Mouse (Mus musculus): Measurements from ENCODE around the gene Gal3st2c. TPM values are rescaled to one million over a fixed set of nuclear protein-coding genes. Genes with fewer than 3 reads are reported as not detected.
"Not testable (repeated sequence)": the region's sequence is repeated elsewhere in the genome, so short reads cannot be mapped to it uniquely, and the experiment has no call there.

Gal3st2c gene
- total and polyA plus RNA-seq, 3 experiments, result under 0.01 to 0.06 TPM; not detected in 1

- H3K79me2 ChIP-seq (ENCODE audit: control insufficient read depth, insufficient read depth, low read length, poor library complexity); H3K9me3 ChIP-seq (replicated peaks; ENCODE audit: insufficient read depth, low read length); H3K27ac ChIP-seq (ENCODE audit: control insufficient read depth, low read depth, low read length); H3K27me3 ChIP-seq (ENCODE audit: control insufficient read depth in 1 of 2, insufficient read depth in 2 of 2, low read length in 2 of 2); H3K4me3 ChIP-seq (ENCODE audit: control insufficient read depth in 1 of 2, insufficient read depth in 1 of 2, low read depth in 2 of 2, low read length in 2 of 2); H3K9ac ChIP-seq (ENCODE audit: control insufficient read depth, low read depth, low read length, poor library complexity, severe bottlenecking): not testable (repeated sequence)
- Histone ChIP-seq H3K4me1 (ENCODE audit: control insufficient read depth in 1 of 2, insufficient read depth in 2 of 2, low read length in 2 of 2) (peaks cover 12 to 32% of the 10 kb centered on the region in 2 experiments), H3K36me3 (ENCODE audit: control insufficient read depth in 1 of 2, insufficient read depth in 2 of 2, low read length in 2 of 2) (peaks cover 0 to 14% of the 10 kb centered on the region in 2 experiments; a peak in 2 of 4 replicates)
- DNase-seq (ENCODE audit: low read depth, low spot score), result peak; percentile 44
- TF ChIP-seq EP300 (IDR thresholded peaks at IDR 0.05; ENCODE audit: low read depth in 1 of 2, low read length in 2 of 2) (peak; percentile 19 to 39; a peak in 2 of 4 replicates), TCF12 (IDR thresholded peaks at IDR 0.05; ENCODE audit: low read depth, low read length) (peak; percentile 15; the same call in 1 of the 2 replicates), TAL1 (IDR thresholded peaks at IDR 0.05; ENCODE audit: low read length) (0 out of 2 replicates have a peak, but pooled peaks have one; percentile 4), GATA1 (IDR thresholded peaks at IDR 0.05; ENCODE audit: low read depth, low read length) (0 out of 2 replicates have a peak, but pooled peaks have one; percentile 2)
These were observed 759 bp downstream of the Gal3st2c start for GRCm38 (mm10) chr1:93991068-93991467.

GRCm38 (mm10) chr1:93991491-93991890, 1.2 kb downstream of the Gal3st2c start:
- not testable (repeated sequence) for DNase-seq (ENCODE audit: low read depth, low spot score); H3K79me2 ChIP-seq (ENCODE audit: control insufficient read depth, insufficient read depth, low read length, poor library complexity); H3K9me3 ChIP-seq (replicated peaks; ENCODE audit: insufficient read depth, low read length); H3K27ac ChIP-seq (ENCODE audit: control insufficient read depth, low read depth, low read length); H3K4me3 ChIP-seq (ENCODE audit: control insufficient read depth in 1 of 2, insufficient read depth in 1 of 2, low read depth in 2 of 2, low read length in 2 of 2); H3K9ac ChIP-seq (ENCODE audit: control insufficient read depth, low read depth, low read length, poor library complexity, severe bottlenecking); H3K27me3 ChIP-seq (ENCODE audit: control insufficient read depth in 1 of 2, insufficient read depth in 2 of 2, low read length in 2 of 2); H3K36me3 ChIP-seq (ENCODE audit: control insufficient read depth in 1 of 2, insufficient read depth in 2 of 2, low read length in 2 of 2)
- H3K4me1 ChIP-seq (ENCODE audit: control insufficient read depth in 1 of 2, insufficient read depth in 2 of 2, low read length in 2 of 2), result peaks cover 10 to 27% of the 10 kb centered on the region in 2 experiments

DNA sequence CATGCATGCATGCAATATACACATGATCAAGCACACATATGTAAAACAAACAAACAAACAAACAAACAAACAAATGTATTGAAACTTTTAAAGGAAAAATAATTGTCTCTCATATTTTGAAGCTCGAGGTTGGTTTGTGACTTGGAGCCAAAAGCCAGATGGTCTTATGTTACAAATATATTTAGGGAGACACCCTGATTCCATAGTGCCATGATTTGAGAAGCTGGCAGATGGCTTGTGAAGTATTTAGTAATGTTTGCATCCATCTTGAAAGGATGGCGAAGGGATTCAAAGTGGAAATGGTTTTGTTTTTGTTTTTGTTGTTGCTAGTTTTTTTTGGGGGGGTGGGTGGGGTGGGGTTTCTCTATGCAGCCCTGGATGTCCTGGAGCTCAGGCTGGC, 10.7 kb downstream of the Gal3st2c start:
- no peak overlapping the region for H3K9ac ChIP-seq (ENCODE audit: control insufficient read depth, low read depth, low read length, poor library complexity, severe bottlenecking)
- H3K27ac ChIP-seq (ENCODE audit: control insufficient read depth, low read depth, low read length), result no peak overlapping the region
- TF ChIP-seq MAZ (IDR thresholded peaks at IDR 0.05; ENCODE audit: low read depth, low read length) (no peak), TCF12 (IDR thresholded peaks at IDR 0.05; ENCODE audit: low read depth, low read length) (no peak), CTCF (IDR thresholded peaks at IDR 0.05 in 2 of 3, conservative IDR thresholded peaks at IDR 0.05 in 1 of 3; ENCODE audit: control insufficient read depth in 1 of 3, insufficient read depth in 1 of 3, low read depth in 2 of 3, low read length in 3 of 3, poor library complexity in 1 of 3, severe bottlenecking in 1 of 3) (no peak), KAT2A (conservative IDR thresholded peaks at IDR 0.05; ENCODE audit: low read depth, low read length) (no peak), BHLHE40 (IDR thresholded peaks at IDR 0.05; ENCODE audit: borderline replicate concordance, low read depth, low read length) (no peak), NELFE (IDR thresholded peaks at IDR 0.05; ENCODE audit: low read depth, low read length) (no peak), ZKSCAN1 (IDR thresholded peaks at IDR 0.05; ENCODE audit: low read depth, low read length) (no peak), RAD21 (IDR thresholded peaks at IDR 0.05; ENCODE audit: low read depth, low read length) (no peak), ZNF384 (IDR thresholded peaks at IDR 0.05; ENCODE audit: low read depth, low read length) (no peak), JUND (IDR thresholded peaks at IDR 0.05; ENCODE audit: low read depth, low read length) (no peak), GATA1 (IDR thresholded peaks at IDR 0.05; ENCODE audit: low read depth, low read length) (no peak), POLR2AphosphoS5 (IDR thresholded peaks at IDR 0.05; ENCODE audit: borderline replicate concordance, low read depth, low read length) (no peak), ELF1 (IDR thresholded peaks at IDR 0.05; ENCODE audit: low read depth, low read length) (no peak), MAFK (IDR thresholded peaks at IDR 0.05; ENCODE audit: borderline replicate concordance, low read depth, low read length) (no peak)
- H3K4me3 ChIP-seq (ENCODE audit: control insufficient read depth in 1 of 2, insufficient read depth in 1 of 2, low read depth in 2 of 2, low read length in 2 of 2), result no peak overlapping the region
- DNase-seq (ENCODE audit: low read depth, low spot score), result no peak
- no peaks in the 10 kb centered on the region for H3K36me3 ChIP-seq (ENCODE audit: control insufficient read depth in 1 of 2, insufficient read depth in 2 of 2, low read length in 2 of 2)
- peaks cover 0 to 3% of the 10 kb centered on the region in 2 experiments; a peak in 2 of 4 replicates for H3K27me3 ChIP-seq (ENCODE audit: control insufficient read depth in 1 of 2, insufficient read depth in 2 of 2, low read length in 2 of 2)
- no peaks in the 10 kb centered on the region for H3K4me1 ChIP-seq (ENCODE audit: control insufficient read depth in 1 of 2, insufficient read depth in 2 of 2, low read length in 2 of 2)
- H3K79me2 ChIP-seq (ENCODE audit: control insufficient read depth, insufficient read depth, low read length, poor library complexity), result no peaks in the 10 kb centered on the region
- H3K9me3 ChIP-seq (replicated peaks; ENCODE audit: insufficient read depth, low read length), result no peaks in the 10 kb centered on the region

GRCm38 (mm10) chr1:94005954-94006506, 15.7 kb downstream of the Gal3st2c start:
- H3K79me2 ChIP-seq (ENCODE audit: control insufficient read depth, insufficient read depth, low read length, poor library complexity); H3K4me1 ChIP-seq (ENCODE audit: control insufficient read depth in 1 of 2, insufficient read depth in 2 of 2, low read length in 2 of 2); DNase-seq (ENCODE audit: low read depth, low spot score): not testable (repeated sequence)

More at GRCm38 (mm10) chr1:94005954-94006506, 15.7 kb downstream of the Gal3st2c start:
- H3K36me3 ChIP-seq (ENCODE audit: control insufficient read depth in 1 of 2, insufficient read depth in 2 of 2, low read length in 2 of 2); H3K9ac ChIP-seq (ENCODE audit: control insufficient read depth, low read depth, low read length, poor library complexity, severe bottlenecking); H3K27me3 ChIP-seq (ENCODE audit: control insufficient read depth in 1 of 2, insufficient read depth in 2 of 2, low read length in 2 of 2); H3K4me3 ChIP-seq (ENCODE audit: control insufficient read depth in 1 of 2, insufficient read depth in 1 of 2, low read depth in 2 of 2, low read length in 2 of 2); H3K27ac ChIP-seq (ENCODE audit: control insufficient read depth, low read depth, low read length); H3K9me3 ChIP-seq (replicated peaks; ENCODE audit: insufficient read depth, low read length): not testable (repeated sequence)
